Mouse (Mus musculus) hindbrain, embryonic 14.5 days (tissue): Measurements from ENCODE around the gene Trappc2l. TPM values are rescaled to one million over a fixed set of nuclear protein-coding genes. Genes with fewer than 3 reads are reported as not detected.

Source experiments
- ATAC-seq: fragments of 200-750 bp; cut with Nextera tagmentation; 2 replicates; pipeline ENCODE4 v1.8.0; 2017; ENCODE audit warnings: moderate number of reproducible peaks, mild to moderate bottlenecking, moderate TSS enrichment, moderate library complexity; ENCODE audit not compliant: low FRiP score
- DNase-seq: peaks from one replicate; pipeline ENCODE4 v3.0.0-alpha.2; 2015; ENCODE audit warnings: low spot score
- H3K27ac ChIP-seq: fragments of 300-500 bp; sonication (generic); 2 replicates; pipeline ENCODE4 v1.5.1; 2014; ENCODE audit warnings: mild to moderate bottlenecking, moderate library complexity
- H3K27me3 ChIP-seq: fragments of 300-500 bp; sonication (generic); 2 replicates; pipeline ENCODE4 v1.6.1; 2014; ENCODE audit warnings: mild to moderate bottlenecking, low read length, mixed read lengths; ENCODE audit not compliant: control insufficient read depth, insufficient read depth
- H3K36me3 ChIP-seq: fragments of 300-500 bp; sonication (generic); replicated peaks from 2 replicates; pipeline ENCODE4 v1.6.1; 2014; ENCODE audit not compliant: control insufficient read depth, insufficient read depth
- H3K4me1 ChIP-seq: fragments of 300-500 bp; sonication (generic); replicated peaks from 2 replicates; pipeline ENCODE4 v1.6.1; 2014; ENCODE audit warnings: antibody characterized with exemption, low read length, mixed read lengths; ENCODE audit not compliant: control insufficient read depth, insufficient read depth
- H3K4me2 ChIP-seq: fragments of 300-500 bp; sonication (generic); replicated peaks from 2 replicates; pipeline ENCODE4 v1.6.1; 2014; ENCODE audit warnings: mild to moderate bottlenecking, moderate library complexity
- H3K4me3 ChIP-seq: fragments of 300-500 bp; sonication (generic); replicated peaks from 2 replicates; pipeline ENCODE4 v1.5.1; 2014; ENCODE audit warnings: mild to moderate bottlenecking, low read length
- H3K9ac ChIP-seq: fragments of 300-500 bp; sonication (generic); 2 replicates; pipeline ENCODE4 v1.6.1; 2014
- H3K9me3 ChIP-seq: fragments of 300-500 bp; sonication (generic); 2 replicates; pipeline ENCODE4 v1.6.1; 2016; ENCODE audit warnings: low read length; ENCODE audit not compliant: control insufficient read depth
- WGBS: fragments of 180-500 bp; shearing (Covaris S2); extraction: QIAGEN DNeasy Blood & Tissue Kit; methylation state at CpG from one replicate; pipeline ENCODE4 v1.1.7; 2014; 5-methylcytosine and 5-hydroxymethylcytosine counted together
- polyA plus RNA-seq: library from polyadenylated mRNA; unstranded; fragments of >200 nt; fragmentation: Nextera tagmentation; extraction: Ambion mirVana; gene quantifications from 2 replicates; pipeline ENCODE4 v1.2.1, GENCODE M21; 2014

Trappc2l gene
- polyA plus RNA-seq, 1 experiment from 2014 or later: 130 TPM

DNA sequence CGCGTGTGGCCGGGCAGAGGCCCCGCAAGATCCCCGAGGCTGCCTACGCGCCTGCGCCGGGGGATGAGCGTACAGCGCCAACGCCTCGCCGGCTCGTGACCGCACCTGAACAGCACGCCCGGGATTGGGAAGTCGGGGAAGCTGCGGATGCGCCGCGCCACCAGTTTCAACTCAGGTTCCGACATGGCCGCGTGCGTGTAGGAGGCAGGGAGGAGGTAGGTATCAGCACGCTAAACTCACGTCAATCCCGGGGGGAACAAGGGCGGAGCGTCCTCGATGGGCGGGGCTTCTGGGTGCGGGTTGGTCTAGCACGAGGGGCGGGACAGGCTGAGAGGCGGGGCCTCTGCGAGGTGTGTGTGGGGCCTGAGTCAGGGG lies 34.8 kb upstream of the Trappc2l start, which contains the start of gene Aprt:
TSS of gene Aprt (minus strand) at position 262 of the 375 bp plus-strand sequence.
- H3K27ac ChIP-seq: peak within 1 kb of the TSS; percentile 66
- H3K4me3 ChIP-seq: peak within 1 kb of the TSS; percentile 53
- no peaks in the 10 kb centered on the region for H3K27me3 ChIP-seq
- WGBS: under 1% methylated on average over 39 of the region's 39 CpGs
- H3K4me2 ChIP-seq: peak within 1 kb of the TSS; percentile 75
- ATAC-seq (peak; percentile 88), DNase-seq (peak; percentile 89)
- peak within 1 kb of the TSS; percentile 80 for H3K9ac ChIP-seq
- no peaks in the 10 kb centered on the region for H3K9me3 ChIP-seq
- H3K4me1 ChIP-seq: peaks cover 22% of the 10 kb centered on the region
- peaks cover 5% of the 10 kb centered on the region; the same call in 1 of the 2 replicates for H3K36me3 ChIP-seq

- H3K27ac ChIP-seq: no peak overlapping the region
- H3K27me3 ChIP-seq: no peaks in the 10 kb centered on the region
- H3K4me1 ChIP-seq: peaks cover 22% of the 10 kb centered on the region
- WGBS: 48% methylated on average over 10 of the region's 10 CpGs
- H3K36me3 ChIP-seq: peaks cover 3% of the 10 kb centered on the region; the same call in 1 of the 2 replicates
- peak overlapping the region; percentile 53 for H3K4me3 ChIP-seq
- ATAC-seq: peak; percentile 5; the same call in 1 of the 2 replicates
- H3K4me2 ChIP-seq: peak overlapping the region; percentile 75
- H3K9me3 ChIP-seq: no peaks in the 10 kb centered on the region
- no peak for DNase-seq
- peak overlapping the region; percentile 80 for H3K9ac ChIP-seq
Observed at GRCm38 (mm10) chr8:122577116-122577515, 34.3 kb upstream of the Trappc2l start.

DNA sequence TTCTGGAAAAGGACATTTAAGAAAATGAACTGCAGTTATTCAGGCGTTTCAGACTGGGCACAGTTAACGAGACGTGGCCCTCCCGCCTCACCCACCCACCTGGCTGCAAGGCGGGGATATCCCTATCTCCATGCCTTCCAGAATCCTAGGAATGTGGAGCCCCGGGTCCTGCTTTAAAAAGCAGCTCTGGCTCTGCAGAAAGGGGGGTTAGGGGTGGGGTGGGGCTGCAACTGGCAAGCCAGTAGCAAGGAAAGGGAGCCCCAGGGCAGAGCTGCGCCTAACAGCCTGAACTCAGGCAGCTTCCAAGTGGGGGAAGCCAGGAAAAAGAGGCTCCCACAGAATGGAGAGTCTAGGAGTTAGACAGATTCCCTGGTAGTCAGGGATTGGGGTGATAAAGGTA lies 32.2 kb upstream of the Trappc2l start:
- ATAC-seq (no peak), DNase-seq (no peak)
- Histone ChIP-seq H3K9ac (no peak overlapping the region), H3K4me3 (no peak overlapping the region), H3K4me2 (no peak overlapping the region), H3K27ac (no peak overlapping the region), H3K27me3 (no peaks in the 10 kb centered on the region), H3K36me3 (no peaks in the 10 kb centered on the region; the same call in 1 of the 2 replicates), H3K9me3 (no peaks in the 10 kb centered on the region), H3K4me1 (peaks cover 22% of the 10 kb centered on the region)
- 37% methylated on average over 7 of the region's 7 CpGs for WGBS

- H3K9me3 ChIP-seq: no peaks in the 10 kb centered on the region
- peaks cover 7% of the 10 kb centered on the region for H3K4me1 ChIP-seq
- H3K9ac ChIP-seq: no peak overlapping the region
- no peaks in the 10 kb centered on the region for H3K36me3 ChIP-seq
- H3K27ac ChIP-seq: no peak overlapping the region
- H3K4me3 ChIP-seq: no peak overlapping the region
- WGBS: 82% methylated on average over 15 of the region's 15 CpGs
- no peak for ATAC-seq
- no peak overlapping the region for H3K4me2 ChIP-seq
- no peaks in the 10 kb centered on the region for H3K27me3 ChIP-seq
- no peak for DNase-seq
Observed at GRCm38 (mm10) chr8:122580926-122581325, 30.5 kb upstream of the Trappc2l start.

- WGBS: 84% methylated on average over 9 of the region's 9 CpGs
- H3K4me3 ChIP-seq: no peak overlapping the region
- no peak overlapping the region for H3K4me2 ChIP-seq
- no peaks in the 10 kb centered on the region for H3K27me3 ChIP-seq
- no peak overlapping the region for H3K9ac ChIP-seq
- H3K9me3 ChIP-seq: no peaks in the 10 kb centered on the region
- no peak overlapping the region for H3K27ac ChIP-seq
- DNase-seq (no peak), ATAC-seq (no peak)
- H3K36me3 ChIP-seq: no peaks in the 10 kb centered on the region
- H3K4me1 ChIP-seq: no peaks in the 10 kb centered on the region
Observed at GRCm38 (mm10) chr8:122584981-122585380, 26.5 kb upstream of the Trappc2l start.

DNA sequence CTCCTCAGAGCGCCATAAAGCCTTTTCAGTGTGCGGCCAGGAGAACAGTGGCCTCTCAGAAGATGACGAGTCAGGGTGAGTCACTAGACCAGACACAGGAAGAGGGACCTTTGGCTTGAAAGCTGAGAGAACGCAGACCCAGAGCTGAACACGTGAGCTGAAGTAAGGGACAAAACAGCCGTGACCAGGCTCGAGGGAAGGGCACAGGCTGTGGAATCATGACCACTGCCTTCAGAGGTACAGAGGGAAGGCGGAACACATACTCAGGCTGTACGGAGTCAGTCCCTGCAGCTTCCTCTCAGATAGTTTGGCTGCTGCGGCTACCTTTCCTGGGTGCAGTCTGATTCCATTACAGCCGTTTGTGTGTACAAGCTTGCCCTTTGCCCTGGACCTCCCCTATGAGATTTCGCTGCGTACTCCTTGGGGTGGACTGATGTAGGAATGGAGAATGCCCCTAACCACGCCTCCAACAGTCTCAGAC lies 26.0 kb upstream of the Trappc2l start:
- no peaks in the 10 kb centered on the region for H3K9me3 ChIP-seq
- H3K9ac ChIP-seq: no peak overlapping the region
- no peak for DNase-seq
- H3K4me1 ChIP-seq: no peaks in the 10 kb centered on the region
- H3K4me3 ChIP-seq: no peak overlapping the region
- ATAC-seq: no peak
- no peak overlapping the region for H3K4me2 ChIP-seq
- no peaks in the 10 kb centered on the region for H3K36me3 ChIP-seq
- H3K27me3 ChIP-seq: no peaks in the 10 kb centered on the region
- WGBS: 73% methylated on average over 14 of the region's 14 CpGs
- H3K27ac ChIP-seq: no peak overlapping the region

GRCm38 (mm10) chr8:122586171-122586570 lies 25.3 kb upstream of the Trappc2l start:
- 50% methylated on average over 7 of the region's 7 CpGs for WGBS
- ATAC-seq (no peak; the same call in 1 of the 2 replicates), DNase-seq (peak; percentile 35)
- Histone ChIP-seq H3K36me3 (no peaks in the 10 kb centered on the region), H3K4me1 (no peaks in the 10 kb centered on the region), H3K4me2 (no peak overlapping the region), H3K27me3 (no peaks in the 10 kb centered on the region), H3K27ac (no peak overlapping the region), H3K4me3 (no peak overlapping the region), H3K9me3 (no peaks in the 10 kb centered on the region), H3K9ac (no peak overlapping the region)

- H3K27me3 ChIP-seq: no peaks in the 10 kb centered on the region
- no peak for ATAC-seq
- H3K9ac ChIP-seq: no peak overlapping the region
Observed at GRCm38 (mm10) chr8:122586749-122587148, 24.7 kb upstream of the Trappc2l start.

DNA sequence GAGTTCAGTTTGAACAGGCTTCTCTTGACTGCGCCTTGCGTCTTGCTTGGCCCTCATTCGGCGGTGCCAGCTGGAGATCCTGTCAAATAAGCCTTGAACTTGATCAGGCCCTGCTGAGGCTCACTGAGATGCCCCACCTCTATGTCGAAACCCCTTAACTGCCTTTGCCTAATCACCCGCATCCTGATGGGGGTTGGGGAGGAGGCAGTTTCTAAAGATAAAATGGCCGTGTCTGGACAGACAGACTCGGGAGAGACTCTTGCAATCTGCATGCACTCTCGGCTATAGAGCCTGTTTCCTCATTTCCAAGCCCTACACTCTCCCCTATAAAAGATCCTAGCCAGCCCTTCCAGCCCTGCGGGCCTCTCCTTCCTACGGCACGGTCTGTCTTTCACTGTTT lies 18.2 kb upstream of the Trappc2l start:
- ATAC-seq (no peak), DNase-seq (no peak)
- H3K9ac ChIP-seq: no peak overlapping the region
- H3K4me1 ChIP-seq: peaks cover 7% of the 10 kb centered on the region; the same call in 1 of the 2 replicates
- H3K9me3 ChIP-seq: no peaks in the 10 kb centered on the region
- peak overlapping the region; percentile 27; the same call in 1 of the 2 replicates for H3K27ac ChIP-seq
- H3K4me2 ChIP-seq: no peak overlapping the region
- H3K27me3 ChIP-seq: no peaks in the 10 kb centered on the region
- WGBS: 66% methylated on average over 12 of the region's 12 CpGs
- H3K4me3 ChIP-seq: no peak overlapping the region
- no peaks in the 10 kb centered on the region for H3K36me3 ChIP-seq

More at GRCm38 (mm10) chr8:122586749-122587148, 24.7 kb upstream of the Trappc2l start:
- Histone ChIP-seq H3K4me3 (no peak overlapping the region), H3K27ac (no peak overlapping the region), H3K36me3 (no peaks in the 10 kb centered on the region), H3K4me2 (no peak overlapping the region), H3K9me3 (no peaks in the 10 kb centered on the region), H3K4me1 (no peaks in the 10 kb centered on the region)
- 84% methylated on average over 10 of the region's 10 CpGs for WGBS
- no peak for DNase-seq
